Mouse (Mus musculus): ENCODE data around the gene Klhdc3. TPM values are rescaled to one million over a fixed set of nuclear protein-coding genes. Genes with fewer than 3 reads are reported as not detected.

Gene Klhdc3
- polyA plus RNA-seq, 1 experiment from 2014 or later: 143 TPM

DNA sequence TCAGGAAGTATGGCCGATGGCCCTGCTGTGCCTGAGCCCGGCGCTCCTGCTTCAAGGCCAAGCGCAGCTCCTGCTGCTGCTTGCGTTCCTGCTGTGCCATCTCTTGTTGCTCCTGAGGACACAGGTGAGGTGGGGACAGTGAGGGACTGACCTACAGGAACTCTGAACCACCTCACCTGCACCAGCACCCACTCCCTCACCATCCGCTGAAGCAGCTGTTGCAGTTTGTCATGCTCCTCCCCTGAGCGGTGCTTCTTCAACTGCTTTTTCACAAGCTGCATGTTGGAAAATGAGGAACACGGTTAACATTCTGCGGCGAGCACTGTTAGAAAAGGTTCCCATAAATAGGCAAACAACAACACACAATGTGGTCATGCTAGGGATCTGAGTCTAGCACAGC lies 10.8 kb downstream of the Klhdc3 start:
- DNase-seq (ENCODE audit: low spot score): no peak
- Histone ChIP-seq H3K9me3 (replicated peaks) (no peaks in the 10 kb centered on the region), H3K4me1 (peaks cover 20% of the 10 kb centered on the region), H3K27me3 (ENCODE audit: low read depth, poor library complexity, severe bottlenecking) (no peaks in the 10 kb centered on the region), H3K4me3 (no peak overlapping the region), H3K36me3 (peaks cover 79% of the 10 kb centered on the region), H3K27ac (no peak overlapping the region)
- WGBS: 93% methylated on average over 10 of the region's 10 CpGs

DNA sequence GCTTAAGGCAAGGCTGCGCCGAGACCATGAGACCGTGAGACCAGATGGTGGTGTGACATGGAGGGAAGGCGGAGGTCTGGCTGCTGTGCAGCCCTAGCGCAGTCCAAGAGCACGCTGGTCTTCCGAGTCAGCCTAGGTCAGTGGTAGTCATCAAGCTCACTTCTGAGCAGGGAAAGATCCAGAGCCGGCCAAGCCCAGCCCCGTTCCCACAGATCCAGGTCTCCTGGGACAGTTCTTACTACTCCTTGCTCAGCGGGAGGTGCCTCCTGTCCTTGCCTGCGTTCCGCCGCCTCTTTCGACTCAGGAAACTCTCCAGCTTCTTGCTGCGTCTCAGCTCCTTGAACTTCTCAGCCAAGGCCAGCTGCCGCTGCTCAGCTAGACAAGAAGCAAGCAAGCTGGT lies 13.0 kb downstream of the Klhdc3 start:
- 94% methylated on average over 16 of the region's 16 CpGs for WGBS
- Histone ChIP-seq H3K4me1 (peaks cover 4% of the 10 kb centered on the region; the same call in 1 of the 2 replicates), H3K27me3 (ENCODE audit: low read depth, poor library complexity, severe bottlenecking) (no peaks in the 10 kb centered on the region), H3K36me3 (peaks cover 92% of the 10 kb centered on the region), H3K27ac (no peak overlapping the region), H3K4me3 (no peak overlapping the region), H3K9me3 (replicated peaks) (no peaks in the 10 kb centered on the region)
- DNase-seq (ENCODE audit: low spot score): no peak

DNA sequence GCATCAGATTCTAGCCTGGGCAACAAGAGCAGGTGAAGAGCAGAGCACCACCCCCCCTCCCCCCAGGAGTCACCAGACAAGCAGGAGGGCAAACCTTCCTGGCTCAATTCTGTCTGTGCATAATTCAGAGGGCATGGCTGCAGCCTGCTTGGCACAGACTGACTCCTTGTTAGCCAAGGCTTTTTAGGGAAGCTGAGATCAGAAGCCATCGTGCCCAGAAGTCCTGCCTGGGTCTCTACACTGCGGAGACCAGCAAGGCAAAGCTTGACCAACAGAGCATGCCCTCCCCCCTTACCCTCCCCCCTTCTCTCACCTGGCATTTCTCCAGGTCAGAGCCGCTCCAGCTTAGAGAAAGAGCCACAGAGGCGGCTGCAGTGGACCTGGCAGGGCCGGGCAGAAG lies 18.0 kb downstream of the Klhdc3 start:
- Histone ChIP-seq H3K4me1 (no peaks in the 10 kb centered on the region), H3K9me3 (replicated peaks) (no peaks in the 10 kb centered on the region), H3K36me3 (peaks cover 98% of the 10 kb centered on the region), H3K4me3 (no peak overlapping the region), H3K27ac (no peak overlapping the region), H3K27me3 (ENCODE audit: low read depth, poor library complexity, severe bottlenecking) (no peaks in the 10 kb centered on the region)
- 95% methylated on average over 5 of the region's 5 CpGs for WGBS
- no peak for DNase-seq (ENCODE audit: low spot score)

DNA sequence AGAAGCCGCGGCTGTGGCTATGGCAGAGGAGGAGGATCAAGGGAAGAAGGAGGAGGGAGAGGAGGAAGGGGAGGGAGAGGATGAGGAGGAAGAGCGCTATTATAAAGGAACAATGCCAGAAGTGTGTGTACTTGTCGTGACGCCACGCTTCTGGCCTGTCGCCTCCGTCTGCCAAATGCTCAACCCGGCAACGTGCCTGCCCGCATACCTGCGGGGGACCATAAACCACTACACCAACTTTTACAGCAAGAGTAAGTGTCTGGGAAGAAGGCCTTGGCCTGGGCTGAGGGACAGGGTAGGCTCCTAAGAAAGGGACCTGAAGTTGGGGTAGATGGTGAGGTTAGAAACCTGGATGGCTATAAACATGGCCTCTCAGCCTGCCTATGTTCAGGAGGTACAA lies 18.7 kb downstream of the Klhdc3 start:
- peaks cover 100% of the 10 kb centered on the region for H3K36me3 ChIP-seq
- no peak overlapping the region for H3K4me3 ChIP-seq
- H3K9me3 ChIP-seq (replicated peaks): no peaks in the 10 kb centered on the region
- H3K27me3 ChIP-seq (ENCODE audit: low read depth, poor library complexity, severe bottlenecking): no peaks in the 10 kb centered on the region
- no peak overlapping the region for H3K27ac ChIP-seq
- DNase-seq (ENCODE audit: low spot score): no peak
- WGBS: 94% methylated on average over 12 of the region's 12 CpGs
- H3K4me1 ChIP-seq: no peaks in the 10 kb centered on the region

DNA sequence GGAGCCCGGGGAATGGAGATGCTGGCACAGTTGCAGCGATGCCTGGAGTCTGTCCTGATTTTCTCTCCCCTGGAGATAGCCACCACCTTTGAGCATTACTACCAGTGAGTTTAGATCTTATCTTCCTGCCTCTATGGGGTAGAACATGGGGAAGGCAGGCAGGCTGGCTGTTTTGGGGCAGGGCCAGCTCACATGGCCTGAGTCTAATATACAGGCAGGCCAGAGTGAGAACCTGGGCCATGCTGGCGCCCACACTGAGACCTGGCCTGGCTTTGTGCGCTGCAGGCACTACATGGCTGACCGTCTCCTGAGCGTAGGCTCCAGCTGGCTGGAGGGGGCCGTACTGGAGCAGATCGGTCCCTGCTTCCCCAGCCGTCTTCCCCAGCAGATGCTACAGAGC lies 19.4 kb downstream of the Klhdc3 start:
- no peaks in the 10 kb centered on the region for H3K4me1 ChIP-seq
- H3K9me3 ChIP-seq (replicated peaks): no peaks in the 10 kb centered on the region
- H3K36me3 ChIP-seq: peaks cover 100% of the 10 kb centered on the region
- DNase-seq (ENCODE audit: low spot score): no peak
- 96% methylated on average over 9 of the region's 9 CpGs for WGBS
- H3K27ac ChIP-seq: no peak overlapping the region
- no peak overlapping the region for H3K4me3 ChIP-seq
- no peaks in the 10 kb centered on the region for H3K27me3 ChIP-seq (ENCODE audit: low read depth, poor library complexity, severe bottlenecking)

DNA sequence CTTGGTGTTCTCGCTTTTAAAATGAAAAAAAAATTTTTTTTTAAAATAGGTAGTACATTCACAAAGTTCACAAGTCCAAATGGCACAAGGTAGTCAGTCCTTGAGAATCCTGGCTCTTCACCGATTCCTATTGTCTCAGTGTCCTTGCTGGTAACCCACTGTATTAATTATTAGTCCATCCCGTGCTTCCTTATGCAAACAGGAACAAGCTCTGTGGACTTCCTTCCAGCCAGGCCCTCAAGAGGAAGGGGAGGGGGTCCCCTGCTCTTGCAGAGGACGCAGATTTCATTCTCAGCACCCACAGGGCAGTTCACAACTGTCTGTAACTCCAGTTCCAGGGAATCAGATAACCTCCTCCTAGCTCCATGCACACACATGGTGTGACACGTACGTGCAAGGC lies 24.7 kb downstream of the Klhdc3 start:
- H3K36me3 ChIP-seq: peaks cover 95% of the 10 kb centered on the region
- no peak overlapping the region for H3K27ac ChIP-seq
- peaks cover 23% of the 10 kb centered on the region for H3K4me1 ChIP-seq
- no peak overlapping the region for H3K4me3 ChIP-seq
- WGBS: 78% methylated on average over 6 of the region's 6 CpGs
- no peaks in the 10 kb centered on the region for H3K27me3 ChIP-seq (ENCODE audit: low read depth, poor library complexity, severe bottlenecking)
- H3K9me3 ChIP-seq (replicated peaks): no peaks in the 10 kb centered on the region
- DNase-seq (ENCODE audit: low spot score): no peak

DNA sequence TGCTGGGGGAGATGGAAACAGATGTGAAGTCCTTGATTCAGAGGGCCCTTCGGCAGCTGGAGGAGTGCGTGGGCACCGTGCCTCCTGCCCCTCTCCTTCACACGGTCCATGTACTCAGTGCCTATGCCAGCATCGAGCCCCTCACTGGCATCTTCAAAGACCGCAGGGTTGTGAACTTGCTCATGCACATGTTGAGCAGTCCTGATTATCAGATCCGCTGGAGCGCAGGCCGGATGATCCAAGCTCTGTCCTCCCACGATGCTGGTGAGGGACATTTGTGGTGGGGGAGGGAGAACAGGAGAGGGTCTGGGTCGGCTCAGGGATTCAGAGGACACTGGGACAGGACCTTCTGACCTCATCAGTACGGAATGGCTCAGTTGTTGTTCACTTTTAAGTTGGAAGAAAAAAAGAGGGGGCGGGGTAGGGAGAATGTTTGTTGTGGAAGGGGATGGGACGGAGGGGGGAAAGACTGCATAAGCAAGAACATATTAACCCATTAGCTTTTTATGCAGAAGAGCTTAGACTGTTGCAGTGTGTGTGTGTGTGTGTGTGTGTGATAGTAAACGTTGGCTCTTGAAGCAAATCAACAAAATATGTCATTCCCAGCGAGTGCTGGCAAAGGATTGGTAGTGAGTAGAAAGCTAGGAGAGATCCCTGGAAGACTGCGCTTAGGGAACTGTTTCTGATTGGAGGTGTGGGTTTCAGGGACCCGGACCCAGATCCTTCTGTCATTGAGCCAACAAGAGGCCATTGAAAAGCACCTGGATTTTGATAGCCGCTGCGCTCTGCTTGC lies 28.8 kb downstream of the Klhdc3 start:
- Histone ChIP-seq H3K27ac (peak overlapping the region; percentile 94), H3K4me3 (peak overlapping the region; percentile 70), H3K27me3 (ENCODE audit: low read depth, poor library complexity, severe bottlenecking) (no peaks in the 10 kb centered on the region), H3K4me1 (peaks cover 43% of the 10 kb centered on the region), H3K9me3 (replicated peaks) (no peaks in the 10 kb centered on the region), H3K36me3 (peaks cover 73% of the 10 kb centered on the region)
- no peak for DNase-seq (ENCODE audit: low spot score)
- WGBS: 74% methylated on average over 20 of the region's 20 CpGs

DNA sequence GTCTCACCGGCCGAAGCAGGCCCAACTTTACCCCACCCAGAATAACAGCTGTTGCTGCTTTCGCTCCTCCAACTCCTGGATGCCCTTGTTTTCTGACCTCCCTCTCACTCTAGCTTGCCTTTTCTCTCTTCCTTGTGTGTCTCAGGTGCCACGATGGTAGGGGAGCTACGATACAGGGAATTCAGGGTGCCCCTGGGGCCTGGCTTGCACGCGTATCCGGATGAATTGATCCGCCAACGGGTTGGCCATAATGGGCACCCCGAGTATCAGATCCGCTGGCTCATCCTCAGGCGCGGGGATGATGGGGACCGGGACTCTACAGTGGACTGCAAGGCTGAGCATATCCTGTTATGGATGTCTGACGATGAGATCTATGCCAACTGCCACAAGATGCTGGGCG lies 29.4 kb downstream of the Klhdc3 start:
- WGBS: 76% methylated on average over 17 of the region's 17 CpGs
- H3K4me1 ChIP-seq: peaks cover 48% of the 10 kb centered on the region

DNA sequence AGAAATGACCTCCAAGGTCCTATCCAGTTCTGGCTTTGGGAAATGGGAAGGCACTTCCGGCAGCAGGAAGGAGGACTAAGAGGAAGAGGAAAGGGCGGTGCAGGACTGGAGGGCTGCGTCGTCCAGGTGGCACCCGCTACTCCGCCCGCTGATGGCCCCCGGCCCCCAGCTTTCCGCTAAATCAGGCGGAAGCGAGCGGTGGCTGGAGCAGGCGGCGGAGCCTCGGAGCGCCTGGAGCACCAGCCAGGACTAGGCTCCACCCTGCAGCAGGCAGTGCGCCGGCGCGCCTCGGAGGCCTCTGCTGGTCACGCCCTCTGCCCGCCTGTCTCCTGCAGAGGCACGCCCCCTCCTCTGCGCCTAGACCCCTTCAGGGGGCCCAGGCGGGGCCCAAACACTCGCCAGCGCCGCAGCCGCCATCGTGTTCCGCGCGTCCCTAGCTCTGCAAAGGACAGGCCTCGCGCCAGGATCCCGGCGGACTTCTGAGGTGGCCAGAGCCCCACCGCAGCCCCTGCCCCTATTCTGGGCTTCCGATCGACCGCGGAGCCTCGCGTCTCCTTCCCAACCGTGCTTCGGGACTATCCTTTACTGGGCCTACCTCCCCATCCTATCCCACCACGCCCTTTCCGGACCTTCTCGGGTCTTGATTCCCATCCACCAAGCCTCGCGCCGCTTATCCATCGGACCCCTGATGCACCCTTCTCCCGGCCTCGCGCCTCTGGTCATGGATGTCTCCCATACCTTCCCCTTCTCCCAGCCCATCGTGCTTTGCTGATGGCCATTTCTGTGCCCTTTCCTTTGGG lies 30.3 kb downstream of the Klhdc3 start, which contains the start of gene Cul7:
TSS of gene Cul7 (plus strand) at position 106 of the 800 bp plus-strand sequence.
- Histone ChIP-seq H3K27me3 (ENCODE audit: low read depth, poor library complexity, severe bottlenecking) (no peaks in the 10 kb centered on the region), H3K36me3 (peaks cover 57% of the 10 kb centered on the region), H3K9me3 (replicated peaks) (no peaks in the 10 kb centered on the region), H3K4me1 (peaks cover 47% of the 10 kb centered on the region), H3K27ac (peak within 1 kb of the TSS; percentile 94), H3K4me3 (peak within 1 kb of the TSS; percentile 70)
- peak; percentile 94 for DNase-seq (ENCODE audit: low spot score)
- under 1% methylated on average over 44 of the region's 58 CpGs for WGBS

More for the DNA sequence above, 29.4 kb downstream of the Klhdc3 start:
- peaks cover 66% of the 10 kb centered on the region for H3K36me3 ChIP-seq
- H3K4me3 ChIP-seq: peak overlapping the region; percentile 70
- H3K27me3 ChIP-seq (ENCODE audit: low read depth, poor library complexity, severe bottlenecking): no peaks in the 10 kb centered on the region
- no peak for DNase-seq (ENCODE audit: low spot score)
- H3K9me3 ChIP-seq (replicated peaks): no peaks in the 10 kb centered on the region
- peak overlapping the region; percentile 94 for H3K27ac ChIP-seq

DNA sequence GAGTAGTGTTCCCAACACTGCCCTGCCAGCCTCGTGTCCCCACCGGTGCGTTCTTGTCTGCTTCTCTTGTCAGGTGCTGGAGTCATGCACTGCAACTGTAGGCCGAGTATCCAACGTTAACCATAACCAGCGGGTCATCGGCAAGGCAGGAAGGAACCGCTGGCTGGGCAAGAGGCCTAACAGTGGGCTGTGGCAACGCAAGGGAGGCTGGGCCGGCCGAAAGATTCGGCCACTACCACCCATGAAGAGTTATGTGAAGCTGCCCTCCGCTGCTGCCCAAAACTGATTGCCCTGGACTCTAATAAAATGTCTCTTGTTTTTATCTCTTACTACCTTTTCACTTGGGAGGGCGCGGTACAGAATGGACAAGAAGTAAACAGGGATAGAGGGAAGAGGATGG lies 30.9 kb downstream of the Klhdc3 start:
- Histone ChIP-seq H3K36me3 (peaks cover 52% of the 10 kb centered on the region), H3K4me3 (peak overlapping the region; percentile 70), H3K27ac (peak overlapping the region; percentile 94), H3K9me3 (replicated peaks) (no peaks in the 10 kb centered on the region), H3K27me3 (ENCODE audit: low read depth, poor library complexity, severe bottlenecking) (no peaks in the 10 kb centered on the region), H3K4me1 (peaks cover 54% of the 10 kb centered on the region)
- peak; percentile 45 for DNase-seq (ENCODE audit: low spot score)
- 41% methylated on average over 15 of the region's 15 CpGs for WGBS

DNA sequence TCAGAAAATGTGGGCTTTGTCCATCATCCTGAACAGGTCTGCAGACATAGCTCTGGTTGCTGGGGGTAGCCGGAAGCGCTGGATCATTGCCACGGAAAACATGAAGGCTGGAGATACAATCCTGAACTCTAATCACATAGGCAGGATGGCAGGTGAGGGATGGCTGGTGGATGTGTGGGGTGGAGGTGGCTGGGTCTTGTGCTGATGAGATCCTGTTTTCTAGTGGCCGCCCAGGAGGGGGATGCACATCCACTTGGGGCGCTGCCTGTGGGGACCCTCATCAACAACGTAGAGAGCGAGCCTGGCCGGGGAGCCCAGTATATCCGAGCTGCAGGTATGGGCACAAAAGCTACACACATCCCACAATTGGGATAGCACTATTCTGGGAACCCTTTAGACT lies 32.3 kb downstream of the Klhdc3 start:
- 91% methylated on average over 9 of the region's 9 CpGs for WGBS
- H3K4me3 ChIP-seq: 0 out of 2 replicates have a peak overlapping the region, but pooled peaks have one; percentile 1
- H3K27ac ChIP-seq: no peak overlapping the region
- peaks cover 62% of the 10 kb centered on the region for H3K4me1 ChIP-seq
- no peaks in the 10 kb centered on the region for H3K9me3 ChIP-seq (replicated peaks)
- H3K36me3 ChIP-seq: peaks cover 38% of the 10 kb centered on the region
- DNase-seq (ENCODE audit: low spot score): no peak
- no peaks in the 10 kb centered on the region for H3K27me3 ChIP-seq (ENCODE audit: low read depth, poor library complexity, severe bottlenecking)

DNA sequence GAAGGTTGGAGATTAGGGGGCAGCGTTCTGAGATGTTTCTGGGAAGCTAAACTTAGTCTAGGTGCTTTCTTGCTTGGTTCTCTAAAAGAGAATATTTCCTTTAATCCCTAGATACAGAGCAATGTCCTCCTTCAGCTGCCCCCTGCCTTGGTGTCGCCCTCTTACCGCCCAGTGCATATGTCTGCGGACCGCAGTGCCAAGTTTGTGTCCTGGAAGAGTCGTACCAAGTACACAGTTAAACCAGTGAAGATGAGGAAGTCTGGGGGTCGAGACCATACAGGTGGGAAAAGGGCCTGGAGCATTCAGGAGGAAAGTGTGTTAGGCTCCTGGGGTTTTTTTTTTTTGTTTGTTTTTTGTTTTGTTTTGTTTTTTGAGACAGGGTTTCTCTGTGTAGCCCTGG lies 33.4 kb downstream of the Klhdc3 start:
- no peaks in the 10 kb centered on the region for H3K9me3 ChIP-seq (replicated peaks)
- peaks cover 27% of the 10 kb centered on the region for H3K36me3 ChIP-seq
- peak overlapping the region; percentile 86; the same call in 1 of the 2 replicates for H3K4me3 ChIP-seq
- WGBS: 93% methylated on average over 7 of the region's 7 CpGs
- no peak overlapping the region for H3K27ac ChIP-seq
- H3K27me3 ChIP-seq (ENCODE audit: low read depth, poor library complexity, severe bottlenecking): no peaks in the 10 kb centered on the region
- H3K4me1 ChIP-seq: peaks cover 54% of the 10 kb centered on the region
- DNase-seq (ENCODE audit: low spot score): no peak

DNA sequence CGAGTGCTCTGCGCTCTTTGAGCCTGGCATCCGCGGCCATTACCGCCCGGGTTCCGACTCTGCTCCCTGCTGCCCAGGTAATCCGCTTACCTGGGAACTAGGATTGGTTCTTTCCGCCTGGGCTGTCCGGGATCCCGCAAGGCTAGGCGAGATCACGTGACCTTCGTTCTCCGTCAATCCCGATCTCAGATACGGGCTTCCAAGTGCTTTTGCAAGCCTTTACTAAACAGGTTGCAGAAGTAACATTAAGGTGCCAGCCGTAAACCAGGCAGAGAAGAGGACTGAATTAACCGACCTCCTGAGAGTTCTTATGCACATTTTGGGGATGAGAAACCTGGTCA lies 34.4 kb downstream of the Klhdc3 start:
- under 1% methylated on average over 19 of the region's 19 CpGs for WGBS
- H3K4me3 ChIP-seq: peak overlapping the region; percentile 86
- H3K4me1 ChIP-seq: peaks cover 44% of the 10 kb centered on the region
- H3K27me3 ChIP-seq (ENCODE audit: low read depth, poor library complexity, severe bottlenecking): no peaks in the 10 kb centered on the region
- H3K27ac ChIP-seq: peak overlapping the region; percentile 91
- no peaks in the 10 kb centered on the region for H3K9me3 ChIP-seq (replicated peaks)
- peaks cover 27% of the 10 kb centered on the region for H3K36me3 ChIP-seq
- no peak for DNase-seq (ENCODE audit: low spot score)
